Mouse (Mus musculus) myocyte (in vitro differentiated cells): ENCODE measurements around the gene Lrrc20. TPM values are rescaled to one million over a fixed set of nuclear protein-coding genes. Genes with fewer than 3 reads are reported as not detected.
A peak's percentile ranks its signal among the peaks of the same experiment; 100 is the strongest.

Source experiments
- H3K27me3 ChIP-seq: one replicate; pipeline ENCODE4 v1.6.1; 2011; ENCODE audit not compliant: control insufficient read depth, insufficient read depth, insufficient read length
- H3K36me3 ChIP-seq: one replicate; pipeline ENCODE4 v1.6.1; 2011; ENCODE audit not compliant: control insufficient read depth, insufficient read depth
- H3K4me2 ChIP-seq: one replicate; pipeline ENCODE4 v1.6.1; 2011; ENCODE audit warnings: low read depth, control low read depth
- H3K4me3 ChIP-seq: one replicate; pipeline ENCODE4 v1.5.1; 2011; ENCODE audit warnings: mild to moderate bottlenecking, control low read depth, moderate library complexity
- H3K79me2 ChIP-seq: one replicate; pipeline ENCODE4 v1.6.1; 2011; ENCODE audit not compliant: control insufficient read depth, insufficient read depth
- H3ac ChIP-seq: one replicate; pipeline ENCODE4 v1.6.1; 2011; ENCODE audit not compliant: control insufficient read depth, insufficient read length
- CEBPB ChIP-seq: IDR thresholded peaks from 2 replicates; pipeline ENCODE4 v1.6.1; 2011; ENCODE audit warnings: mild to moderate bottlenecking, moderate library complexity; ENCODE audit not compliant: poor library complexity, insufficient read depth, severe bottlenecking
- E2F4 ChIP-seq: IDR thresholded peaks from one replicate; pipeline ENCODE4 v1.6.1; 2011; ENCODE audit warnings: mild to moderate bottlenecking, control low read depth, moderate library complexity; ENCODE audit not compliant: insufficient read depth
- MAX ChIP-seq: IDR thresholded peaks from one replicate; pipeline ENCODE4 v1.6.1; 2011; ENCODE audit warnings: low read depth, mild to moderate bottlenecking, control low read depth
- MYOD1 ChIP-seq, 3 experiments: IDR thresholded peaks; one replicate each; pipeline ENCODE4 v1.6.1; 2011; ENCODE audit warnings: control low read depth in 2 of 3, low read depth in 2 of 3, mild to moderate bottlenecking in 2 of 3, moderate library complexity in 1 of 3; ENCODE audit not compliant: insufficient read length in 2 of 3, control insufficient read depth in 1 of 3
- MYOG ChIP-seq, 3 experiments: IDR thresholded peaks; one replicate each; pipeline ENCODE4 v1.6.1; 2011; ENCODE audit warnings: control low read depth in 2 of 3, low read depth in 2 of 3, mild to moderate bottlenecking in 2 of 3; ENCODE audit not compliant: insufficient read length in 2 of 3, control insufficient read depth in 1 of 3, insufficient read depth in 1 of 3
- POLR2A ChIP-seq: IDR thresholded peaks from one replicate; pipeline ENCODE4 v1.6.1; 2011; ENCODE audit warnings: low read depth, mild to moderate bottlenecking, control low read depth, moderate library complexity; ENCODE audit not compliant: insufficient read length
- POLR2AphosphoS2 ChIP-seq: IDR thresholded peaks from one replicate; pipeline ENCODE4 v1.6.1; 2011; ENCODE audit warnings: low read depth, control low read depth; ENCODE audit not compliant: insufficient read length
- REST ChIP-seq: IDR thresholded peaks from one replicate; pipeline ENCODE4 v1.6.1; 2011; ENCODE audit warnings: mild to moderate bottlenecking, control low read depth, moderate library complexity; ENCODE audit not compliant: insufficient read depth, insufficient read length
- SRF ChIP-seq: IDR thresholded peaks from one replicate; pipeline ENCODE4 v1.6.1; 2011; ENCODE audit warnings: low read depth; ENCODE audit not compliant: control insufficient read depth, insufficient read length
- TCF12 ChIP-seq: IDR thresholded peaks from one replicate; pipeline ENCODE4 v1.6.1; 2011; ENCODE audit warnings: mild to moderate bottlenecking, control low read depth; ENCODE audit not compliant: poor library complexity, insufficient read depth, severe bottlenecking
- TCF3 ChIP-seq: IDR thresholded peaks from one replicate; pipeline ENCODE4 v1.6.1; 2011; ENCODE audit warnings: low read depth, control low read depth; ENCODE audit not compliant: insufficient read length
- USF1 ChIP-seq: IDR thresholded peaks from one replicate; pipeline ENCODE4 v1.6.1; 2011; ENCODE audit warnings: low read depth, mild to moderate bottlenecking, control low read depth, moderate library complexity
- polyA plus RNA-seq: library from polyadenylated mRNA; unstranded; fragments of >200 nt; fragmentation: generic; extraction: Trizol; gene quantifications from one replicate; pipeline ENCODE4 v1.2.1, GENCODE M21; 2012; ENCODE audit warnings: missing spikeins

Gene Lrrc20
- polyA plus RNA-seq, 1 experiment = 20.4 TPM

DNA sequence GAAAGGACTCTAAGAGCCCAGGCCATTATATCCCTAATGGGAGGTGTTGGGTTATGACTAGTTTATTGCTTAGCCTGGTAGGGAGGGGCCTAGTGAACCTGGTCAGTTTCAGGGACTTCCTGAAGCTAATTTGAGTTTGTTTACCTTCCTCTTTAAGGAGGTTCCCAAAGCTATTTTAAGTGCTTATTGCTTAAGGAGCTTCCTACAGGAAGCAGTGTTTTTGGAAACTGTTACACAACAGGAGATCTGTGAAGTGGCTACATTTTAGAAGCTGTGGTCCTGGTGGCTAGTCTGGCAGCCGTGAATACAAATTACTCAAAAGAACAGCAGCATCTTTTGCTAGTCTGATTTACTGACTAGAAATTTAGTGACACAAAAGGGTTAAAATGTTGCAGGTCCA, 1.3 kb upstream of the Lrrc20 start:
- no peak overlapping the region for H3K4me2 ChIP-seq
- no peak for TF ChIP-seq USF1
- no peak for TF ChIP-seq MYOG (IDR thresholded peaks at IDR 0.05; ENCODE audit: control insufficient read depth in 1 of 3, insufficient read depth in 1 of 3, insufficient read length in 2 of 3, low read depth in 2 of 3)
- TF ChIP-seq SRF = no peak
- TF ChIP-seq REST = no peak
- TF ChIP-seq E2F4 = no peak
- no peak for TF ChIP-seq TCF12
- TF ChIP-seq MAX = no peak
- TF ChIP-seq POLR2A = no peak
- no peak for TF ChIP-seq CEBPB
- H3K4me3 ChIP-seq = no peak overlapping the region
- no peaks in the 10 kb centered on the region for H3K27me3 ChIP-seq
- no peak overlapping the region for H3ac ChIP-seq
- peaks cover 14% of the 10 kb centered on the region for H3K79me2 ChIP-seq
- no peaks in the 10 kb centered on the region for H3K36me3 ChIP-seq

DNA sequence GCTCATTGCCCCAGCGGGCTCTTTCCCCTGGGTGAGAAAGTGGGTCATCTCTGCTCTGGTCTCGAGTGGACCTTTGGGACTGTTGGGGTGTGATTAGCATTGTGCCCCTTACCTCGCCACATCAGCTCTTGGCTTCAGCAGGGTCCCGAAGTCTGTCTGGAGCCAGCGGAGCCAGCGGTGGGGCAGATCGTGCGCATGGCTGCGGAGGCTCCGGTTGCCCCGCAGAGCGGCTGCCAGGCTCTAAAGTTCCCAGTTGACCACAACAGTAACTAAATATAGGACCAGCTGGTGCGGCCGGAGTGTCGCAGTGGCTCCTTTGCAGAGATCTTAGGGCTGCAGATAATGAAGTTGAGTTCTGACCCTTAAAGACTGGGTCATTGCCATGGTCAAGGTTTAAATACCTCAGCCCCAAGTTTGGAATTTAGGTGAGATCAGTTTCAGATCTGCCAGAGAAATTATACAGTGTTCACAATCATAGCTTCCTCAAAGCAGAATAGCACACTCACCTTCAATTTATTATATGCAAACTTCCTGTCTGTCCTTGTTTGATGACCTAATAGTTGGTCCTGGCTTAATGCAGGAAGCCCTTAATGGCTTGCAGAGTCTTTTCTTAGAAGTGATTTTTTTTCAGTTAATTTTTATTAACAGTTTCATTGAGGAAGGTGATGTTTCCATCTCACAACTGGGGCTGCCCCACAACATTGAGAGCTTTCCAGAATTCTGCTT, 1.0 kb downstream of the Lrrc20 start:
- TF ChIP-seq MYOD1 (IDR thresholded peaks at IDR 0.05; ENCODE audit: control insufficient read depth in 1 of 3, insufficient read length in 2 of 3, low read depth in 2 of 3) (peak in 2 of 3 experiments; percentile 36 to 63), MYOG (IDR thresholded peaks at IDR 0.05; ENCODE audit: control insufficient read depth in 1 of 3, insufficient read depth in 1 of 3, insufficient read length in 2 of 3, low read depth in 2 of 3) (peak; percentile 33 to 82 (median 71)), MAX (no peak)
- peak overlapping the region; percentile 94 for H3K4me2 ChIP-seq
- no peaks in the 10 kb centered on the region for H3K36me3 ChIP-seq
- H3K4me3 ChIP-seq = peak overlapping the region; percentile 79
- peak overlapping the region; percentile 63 for H3ac ChIP-seq
- H3K79me2 ChIP-seq = peaks cover 15% of the 10 kb centered on the region
- no peaks in the 10 kb centered on the region for H3K27me3 ChIP-seq

DNA sequence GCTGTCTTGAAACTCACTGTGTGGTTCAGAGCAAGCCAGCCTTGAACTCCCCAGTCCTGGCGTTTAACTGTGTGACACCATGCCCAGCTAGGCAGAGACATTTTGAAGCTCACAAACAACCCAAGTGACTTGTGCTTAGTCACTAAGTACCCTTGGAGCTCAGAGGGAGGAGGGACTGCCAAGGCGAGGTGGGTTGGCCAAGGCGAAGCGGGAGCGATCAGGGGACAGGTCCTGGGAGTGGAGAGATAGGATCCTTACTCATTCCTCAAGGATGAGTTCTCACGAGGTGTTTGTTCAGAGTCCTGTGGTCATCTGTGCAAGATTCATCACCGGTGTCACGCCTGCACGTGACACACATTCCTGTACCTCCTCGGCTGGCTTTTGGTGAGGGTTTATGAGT, 3.9 kb downstream of the Lrrc20 start:
- Histone ChIP-seq H3K4me3 (no peak overlapping the region), H3K4me2 (no peak overlapping the region), H3K36me3 (no peaks in the 10 kb centered on the region), H3K27me3 (no peaks in the 10 kb centered on the region), H3K79me2 (peaks cover 15% of the 10 kb centered on the region), H3ac (no peak overlapping the region)
- TF ChIP-seq POLR2AphosphoS2 = no peak
- no peak for TF ChIP-seq TCF12
- no peak for TF ChIP-seq MAX
- no peak for TF ChIP-seq MYOG (IDR thresholded peaks at IDR 0.05; ENCODE audit: control insufficient read depth in 1 of 3, insufficient read depth in 1 of 3, insufficient read length in 2 of 3, low read depth in 2 of 3)
- no peak for TF ChIP-seq REST
- no peak for TF ChIP-seq SRF
- TF ChIP-seq CEBPB = no peak
- no peak for TF ChIP-seq E2F4
- no peak for TF ChIP-seq POLR2A

DNA sequence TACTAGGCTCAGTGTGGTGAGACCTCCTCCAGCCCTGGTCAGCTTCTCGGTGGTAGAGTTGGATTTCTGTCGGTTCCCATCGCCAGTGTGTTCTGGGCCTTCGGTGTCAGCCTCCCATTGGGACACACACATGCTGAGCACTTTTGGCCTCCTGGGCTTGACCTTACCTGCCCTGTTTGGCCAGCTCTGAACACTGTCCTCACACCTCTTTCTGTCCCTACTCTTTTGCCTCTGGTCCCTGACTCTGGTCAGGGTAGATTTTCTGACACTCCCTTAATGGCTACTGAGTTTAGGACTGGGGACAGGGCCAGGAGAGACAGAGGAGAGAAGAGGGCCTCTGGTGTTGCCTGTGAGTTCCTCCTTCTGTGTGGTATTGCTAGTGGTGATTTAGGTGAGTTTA, 4.3 kb downstream of the Lrrc20 start:
- no peaks in the 10 kb centered on the region for H3K36me3 ChIP-seq
- no peaks in the 10 kb centered on the region for H3K27me3 ChIP-seq
- TF ChIP-seq TCF3 = no peak
- no peak for TF ChIP-seq SRF
- no peak for TF ChIP-seq MYOD1 (IDR thresholded peaks at IDR 0.05; ENCODE audit: control insufficient read depth in 1 of 3, insufficient read length in 2 of 3, low read depth in 2 of 3)
- no peak for TF ChIP-seq MYOG (IDR thresholded peaks at IDR 0.05; ENCODE audit: control insufficient read depth in 1 of 3, insufficient read depth in 1 of 3, insufficient read length in 2 of 3, low read depth in 2 of 3)
- TF ChIP-seq REST = no peak
- no peak for TF ChIP-seq MAX
- H3K79me2 ChIP-seq = peaks cover 15% of the 10 kb centered on the region
- H3ac ChIP-seq = no peak overlapping the region
- no peak overlapping the region for H3K4me3 ChIP-seq
- no peak overlapping the region for H3K4me2 ChIP-seq

DNA sequence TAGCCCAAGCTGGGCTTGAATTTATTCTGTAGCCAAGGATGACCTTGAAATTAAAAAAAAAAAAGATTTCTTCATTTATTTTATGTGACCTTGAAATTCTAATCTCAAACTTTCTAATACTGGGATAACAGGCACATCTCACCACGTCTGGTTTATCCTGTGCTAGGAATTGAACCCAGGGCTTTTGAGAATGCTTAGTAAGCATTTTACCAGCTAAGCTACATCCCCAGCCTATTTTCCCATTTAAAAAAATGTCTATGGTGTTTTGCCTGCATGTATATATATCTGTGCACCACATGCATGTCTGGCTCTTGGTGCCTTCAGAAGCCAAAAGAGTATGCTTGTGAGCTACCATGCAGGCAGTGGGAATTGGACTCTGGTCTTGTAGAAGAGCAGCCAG, 4.9 kb downstream of the Lrrc20 start:
- Histone ChIP-seq H3K79me2 (peaks cover 15% of the 10 kb centered on the region), H3K36me3 (no peaks in the 10 kb centered on the region), H3K27me3 (no peaks in the 10 kb centered on the region), H3ac (no peak overlapping the region), H3K4me2 (no peak overlapping the region), H3K4me3 (no peak overlapping the region)
- no peak for TF ChIP-seq MYOD1 (IDR thresholded peaks at IDR 0.05; ENCODE audit: control insufficient read depth in 1 of 3, insufficient read length in 2 of 3, low read depth in 2 of 3)
- no peak for TF ChIP-seq TCF3
- no peak for TF ChIP-seq CEBPB
- TF ChIP-seq SRF = no peak
- TF ChIP-seq MAX = no peak
- TF ChIP-seq USF1 = no peak
- no peak for TF ChIP-seq E2F4
